Mouse (Mus musculus) thymus, adult 2 months (tissue): ENCODE results near the gene Them7.

Experiments used
- CTCF ChIP-seq: fragments of 200-500 bp; IDR thresholded peaks from 2 replicates; pipeline ENCODE4 v1.5.1; 2012; ENCODE audit warnings: mild to moderate bottlenecking, control low read depth, low read length, moderate library complexity, borderline replicate concordance; ENCODE audit not compliant: control insufficient read depth, poor library complexity, insufficient read depth; ENCODE audit errors: extremely low read depth
- POLR2A ChIP-seq: fragments of 200-500 bp; IDR thresholded peaks from 2 replicates; pipeline ENCODE4 v1.6.1; 2012; ENCODE audit warnings: mild to moderate bottlenecking, low read length, control low read depth, moderate library complexity; ENCODE audit not compliant: control insufficient read depth, poor library complexity, insufficient read depth; ENCODE audit errors: extremely low read depth

- no peak for TF ChIP-seq CTCF
- no peak for TF ChIP-seq POLR2A
Measured at GRCm38 (mm10) chr2:105375705-105376104, 151.6 kb downstream of the Them7 start.
